Mouse (Mus musculus): Measurements from ENCODE around the gene Tmem121.

DNA sequence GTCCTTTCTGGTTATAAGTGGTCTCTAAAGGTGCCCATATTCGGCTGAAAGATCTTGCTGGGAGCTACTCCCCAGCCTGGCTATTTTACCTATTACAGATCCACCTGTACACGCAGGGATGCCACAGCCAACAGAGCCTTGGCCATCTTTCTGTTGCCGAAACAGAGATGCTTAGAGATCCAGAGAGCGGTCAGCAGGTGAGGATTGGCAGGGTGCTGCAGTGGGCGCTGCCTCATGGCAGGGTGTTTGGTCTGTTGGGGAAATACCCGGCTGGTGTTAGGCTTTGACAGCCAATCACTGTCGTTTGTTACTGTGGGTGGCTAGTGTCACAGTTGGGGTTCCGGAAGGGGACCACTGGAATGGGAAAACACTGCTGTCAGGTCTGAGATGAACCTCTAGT, 27.8 kb upstream of the Tmem121 start:
- TF ChIP-seq POLR2AphosphoS2 (IDR thresholded peaks at IDR 0.05; ENCODE audit: insufficient read length, low read depth) (no peak), E2F4 (IDR thresholded peaks at IDR 0.05; ENCODE audit: insufficient read depth) (no peak), TCF12 (IDR thresholded peaks at IDR 0.05; ENCODE audit: insufficient read depth, poor library complexity, severe bottlenecking) (no peak), CEBPB (IDR thresholded peaks at IDR 0.05; ENCODE audit: insufficient read depth, poor library complexity, severe bottlenecking) (no peak), MYOG (IDR thresholded peaks at IDR 0.05; ENCODE audit: control insufficient read depth in 1 of 3, insufficient read depth in 1 of 3, insufficient read length in 2 of 3, low read depth in 2 of 3) (no peak), POLR2A (IDR thresholded peaks at IDR 0.05; ENCODE audit: insufficient read length, low read depth) (no peak), MYOD1 (IDR thresholded peaks at IDR 0.05; ENCODE audit: control insufficient read depth in 1 of 3, insufficient read length in 2 of 3, low read depth in 2 of 3) (no peak), MAX (IDR thresholded peaks at IDR 0.05; ENCODE audit: low read depth) (no peak), TCF3 (IDR thresholded peaks at IDR 0.05; ENCODE audit: insufficient read length, low read depth) (no peak)

All from myocyte (in vitro differentiated cells).